Mouse (Mus musculus): Measurements from ENCODE around the gene Skap2. TPM values are rescaled to one million over a fixed set of nuclear protein-coding genes. Genes with fewer than 3 reads are reported as not detected.

Gene Skap2
- polyA plus RNA-seq, 1 experiment from 2014 or later, result 7.0 TPM

DNA sequence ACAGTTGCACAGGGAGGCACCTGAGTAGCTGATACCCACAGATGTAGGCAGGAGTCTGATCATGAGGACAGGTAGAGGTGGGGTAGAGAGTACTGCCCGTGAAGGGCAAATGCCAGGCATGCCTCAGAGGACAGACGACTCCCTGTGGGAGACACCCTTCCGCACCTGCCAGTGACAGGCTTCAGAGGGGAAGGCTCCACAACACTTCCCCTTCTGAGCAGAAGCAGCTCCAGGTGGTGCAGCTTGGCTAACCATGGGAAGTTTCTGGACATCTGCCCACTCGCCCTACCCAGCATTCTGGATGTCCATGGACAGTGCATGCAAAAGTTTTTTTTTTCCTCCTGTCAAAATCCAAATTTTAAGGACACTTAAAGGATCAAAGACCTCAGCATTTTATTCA lies 190.3 kb downstream of the Skap2 start:
- Histone ChIP-seq H3K4me3 (ENCODE audit: low read depth, low read length) (no peak overlapping the region), H3K4me2 (ENCODE audit: low read length) (no peak overlapping the region), H3K9ac (ENCODE audit: low read depth, low read length) (no peak overlapping the region), H3K27ac (ENCODE audit: low read length) (no peak overlapping the region), H3K4me1 (ENCODE audit: control insufficient read depth, insufficient read depth, low read length) (no peaks in the 10 kb centered on the region), H3K27me3 (ENCODE audit: control insufficient read depth, insufficient read depth, low read depth, low read length) (no peaks in the 10 kb centered on the region), H3K9me3 (replicated peaks; ENCODE audit: control insufficient read depth, low read length, poor library complexity, severe bottlenecking) (no peaks in the 10 kb centered on the region), H3K36me3 (ENCODE audit: control insufficient read depth, insufficient read depth, low read length) (no peaks in the 10 kb centered on the region)
- WGBS, result 80% methylated on average over 4 of the region's 4 CpGs
- ATAC-seq, result no peak

DNA sequence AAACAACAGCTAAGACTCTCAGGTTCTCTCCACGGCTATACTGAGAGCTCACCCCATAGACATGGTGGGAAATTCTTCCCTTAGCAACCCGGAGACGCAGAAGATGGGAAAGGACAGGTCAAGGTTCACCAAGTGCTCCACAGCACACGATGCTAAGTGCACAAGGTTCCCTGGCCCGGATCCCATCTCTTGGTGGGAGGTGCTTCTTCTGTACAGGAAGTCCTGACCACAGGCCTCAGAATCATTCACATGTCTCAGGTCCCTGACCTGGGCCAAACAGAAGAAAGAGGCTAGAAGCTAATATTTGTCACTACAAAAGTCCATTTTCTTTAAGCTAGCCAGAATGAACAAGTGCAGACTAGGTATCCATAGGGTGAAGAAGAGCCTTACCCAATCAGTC lies 191.5 kb downstream of the Skap2 start:
- no peak for ATAC-seq
- Histone ChIP-seq H3K4me1 (ENCODE audit: control insufficient read depth, insufficient read depth, low read length) (no peaks in the 10 kb centered on the region), H3K27me3 (ENCODE audit: control insufficient read depth, insufficient read depth, low read depth, low read length) (no peaks in the 10 kb centered on the region), H3K4me3 (ENCODE audit: low read depth, low read length) (no peak overlapping the region), H3K36me3 (ENCODE audit: control insufficient read depth, insufficient read depth, low read length) (no peaks in the 10 kb centered on the region), H3K4me2 (ENCODE audit: low read length) (no peak overlapping the region), H3K9ac (ENCODE audit: low read depth, low read length) (no peak overlapping the region), H3K9me3 (replicated peaks; ENCODE audit: control insufficient read depth, low read length, poor library complexity, severe bottlenecking) (no peaks in the 10 kb centered on the region), H3K27ac (ENCODE audit: low read length) (no peak overlapping the region)
- 84% methylated on average over 5 of the region's 5 CpGs for WGBS

DNA sequence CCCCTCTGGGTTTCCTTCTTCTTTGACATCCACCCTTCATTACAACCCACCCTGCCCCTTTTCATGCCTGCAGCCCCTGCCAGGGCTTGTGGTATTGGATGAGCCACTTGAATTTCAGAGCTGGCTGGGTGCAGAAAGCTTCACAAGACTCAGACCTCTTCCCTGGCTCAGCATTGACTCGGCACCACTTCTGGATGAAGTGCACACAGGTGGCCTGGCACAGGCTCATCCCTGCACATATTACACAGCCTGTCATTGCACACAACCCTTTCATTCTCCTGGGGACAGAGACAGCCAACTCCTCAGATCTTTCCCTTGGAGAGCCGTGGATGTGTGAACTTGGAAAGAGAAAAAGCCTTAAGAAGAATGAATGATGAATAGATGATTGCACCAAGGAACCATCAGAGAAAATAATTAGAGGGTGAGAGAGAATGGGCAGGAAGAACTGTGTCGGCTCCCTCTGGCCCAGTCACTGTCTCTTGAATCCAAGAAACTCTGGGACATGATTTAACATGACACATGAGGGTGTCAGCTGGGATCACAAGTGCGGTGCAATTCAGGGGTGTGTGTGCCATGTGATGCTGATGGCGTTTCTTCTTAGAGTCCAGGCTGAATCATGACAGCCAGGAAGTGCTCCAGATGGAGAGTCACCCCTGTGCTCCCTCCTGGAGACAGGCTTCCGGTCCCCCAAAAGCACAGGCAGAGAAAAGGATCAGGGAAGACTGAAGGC lies 195.3 kb downstream of the Skap2 start:
- no peaks in the 10 kb centered on the region for H3K4me1 ChIP-seq (ENCODE audit: control insufficient read depth, insufficient read depth, low read length)
- no peak overlapping the region for H3K27ac ChIP-seq (ENCODE audit: low read length)
- H3K4me2 ChIP-seq (ENCODE audit: low read length), result no peak overlapping the region
- H3K27me3 ChIP-seq (ENCODE audit: control insufficient read depth, insufficient read depth, low read depth, low read length), result no peaks in the 10 kb centered on the region
- ATAC-seq, result no peak
- no peak overlapping the region for H3K9ac ChIP-seq (ENCODE audit: low read depth, low read length)
- WGBS, result 76% methylated on average over 6 of the region's 6 CpGs
- H3K4me3 ChIP-seq (ENCODE audit: low read depth, low read length), result no peak overlapping the region
- H3K9me3 ChIP-seq (replicated peaks; ENCODE audit: control insufficient read depth, low read length, poor library complexity, severe bottlenecking), result no peaks in the 10 kb centered on the region
- no peaks in the 10 kb centered on the region for H3K36me3 ChIP-seq (ENCODE audit: control insufficient read depth, insufficient read depth, low read length)

DNA sequence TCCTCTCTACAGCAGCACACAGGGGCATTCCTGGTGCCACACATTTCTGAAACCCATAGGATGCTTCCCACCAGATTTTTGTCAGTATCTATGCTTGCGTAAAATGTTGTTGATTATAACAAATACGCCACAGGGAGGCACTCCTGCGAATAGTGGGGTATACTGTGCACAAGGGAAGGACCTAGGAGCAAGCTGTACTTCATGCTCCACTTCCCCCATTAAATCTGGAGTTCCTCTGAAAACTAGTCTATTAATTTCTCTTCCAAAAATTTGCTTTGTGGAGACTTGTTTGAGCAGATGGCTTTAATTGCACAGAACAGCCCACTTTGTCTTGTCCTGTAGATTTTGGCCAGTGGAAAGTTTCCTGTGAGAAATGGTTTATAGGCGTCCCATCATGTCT lies 201.4 kb downstream of the Skap2 start:
- Histone ChIP-seq H3K9me3 (replicated peaks; ENCODE audit: control insufficient read depth, low read length, poor library complexity, severe bottlenecking) (no peaks in the 10 kb centered on the region), H3K4me2 (ENCODE audit: low read length) (no peak overlapping the region), H3K36me3 (ENCODE audit: control insufficient read depth, insufficient read depth, low read length) (no peaks in the 10 kb centered on the region), H3K4me1 (ENCODE audit: control insufficient read depth, insufficient read depth, low read length) (no peaks in the 10 kb centered on the region), H3K27ac (ENCODE audit: low read length) (no peak overlapping the region), H3K27me3 (ENCODE audit: control insufficient read depth, insufficient read depth, low read depth, low read length) (no peaks in the 10 kb centered on the region), H3K9ac (ENCODE audit: low read depth, low read length) (no peak overlapping the region), H3K4me3 (ENCODE audit: low read depth, low read length) (no peak overlapping the region)
- 91% methylated on average over 4 of the region's 4 CpGs for WGBS
- ATAC-seq, result no peak

DNA sequence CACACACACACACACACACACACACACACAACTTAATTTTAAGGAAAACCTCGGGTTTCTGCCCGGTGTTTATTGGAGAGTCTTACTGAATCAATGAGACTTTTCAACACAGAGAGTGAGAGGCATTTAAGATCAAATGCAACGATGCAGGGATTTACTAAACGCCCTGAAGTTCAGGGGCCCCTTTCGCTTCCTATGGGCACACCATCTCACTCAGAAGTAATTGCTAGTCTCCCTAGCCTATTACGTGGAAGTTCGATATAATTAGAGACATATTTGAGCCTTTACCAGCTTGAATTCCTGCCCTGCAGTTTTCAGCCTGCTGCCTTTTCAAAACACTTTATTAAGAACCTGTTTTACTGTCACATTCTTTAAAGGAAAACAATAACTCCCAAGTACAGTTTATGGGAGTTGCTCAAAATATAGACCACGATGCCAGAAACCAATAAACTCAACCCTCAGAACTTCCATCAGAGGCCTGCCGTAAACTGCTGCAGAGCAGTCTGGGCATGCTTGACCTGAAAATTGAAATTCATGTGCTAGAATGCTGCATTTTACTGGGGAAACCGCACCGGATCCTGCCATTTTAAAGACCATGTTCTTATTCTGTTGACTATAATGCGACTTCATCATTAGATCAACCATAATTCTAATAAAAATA lies 203.1 kb downstream of the Skap2 start:
- H3K27ac ChIP-seq (ENCODE audit: low read length), result no peak overlapping the region
- no peaks in the 10 kb centered on the region for H3K36me3 ChIP-seq (ENCODE audit: control insufficient read depth, insufficient read depth, low read length)
- no peaks in the 10 kb centered on the region; the same call in 1 of the 2 replicates for H3K4me1 ChIP-seq (ENCODE audit: control insufficient read depth, insufficient read depth, low read length)
- H3K27me3 ChIP-seq (ENCODE audit: control insufficient read depth, insufficient read depth, low read depth, low read length), result no peaks in the 10 kb centered on the region
- 77% methylated on average over 12 of the region's 12 CpGs for WGBS
- H3K4me3 ChIP-seq (ENCODE audit: low read depth, low read length), result no peak overlapping the region
- no peak overlapping the region for H3K4me2 ChIP-seq (ENCODE audit: low read length)
- no peak overlapping the region for H3K9ac ChIP-seq (ENCODE audit: low read depth, low read length)
- H3K9me3 ChIP-seq (replicated peaks; ENCODE audit: control insufficient read depth, low read length, poor library complexity, severe bottlenecking), result no peaks in the 10 kb centered on the region
- ATAC-seq, result no peak

DNA sequence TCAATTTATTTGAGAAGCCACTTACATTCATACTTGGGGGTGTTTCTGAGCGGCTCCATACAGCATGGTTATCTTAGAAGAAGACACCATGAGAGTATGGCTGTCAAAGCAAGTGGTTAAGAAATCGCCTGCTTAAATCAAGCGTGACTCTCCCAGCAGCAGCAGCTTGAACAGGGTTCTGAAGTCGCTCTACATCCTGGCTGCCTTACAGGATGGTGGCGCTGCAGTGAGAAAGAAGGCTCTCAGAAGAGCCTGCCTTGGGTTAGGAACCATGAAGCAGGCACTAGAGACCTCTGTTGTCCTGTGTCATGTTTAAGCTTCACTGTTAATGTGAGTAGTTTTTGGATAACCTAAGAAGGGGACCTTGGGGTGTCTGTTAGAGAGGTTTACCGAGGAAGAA lies 204.3 kb downstream of the Skap2 start:
- Histone ChIP-seq H3K9ac (ENCODE audit: low read depth, low read length) (no peak overlapping the region), H3K36me3 (ENCODE audit: control insufficient read depth, insufficient read depth, low read length) (no peaks in the 10 kb centered on the region), H3K9me3 (replicated peaks; ENCODE audit: control insufficient read depth, low read length, poor library complexity, severe bottlenecking) (no peaks in the 10 kb centered on the region), H3K4me2 (ENCODE audit: low read length) (no peak overlapping the region), H3K4me3 (ENCODE audit: low read depth, low read length) (no peak overlapping the region), H3K27ac (ENCODE audit: low read length) (no peak overlapping the region), H3K4me1 (ENCODE audit: control insufficient read depth, insufficient read depth, low read length) (no peaks in the 10 kb centered on the region; the same call in 1 of the 2 replicates), H3K27me3 (ENCODE audit: control insufficient read depth, insufficient read depth, low read depth, low read length) (no peaks in the 10 kb centered on the region)
- WGBS, result 79% methylated on average over 6 of the region's 6 CpGs
- no peak for ATAC-seq

Other genes with a start within 250 kb of the Skap2 start
- gene Hoxa1, start 145.8 kb upstream of the Skap2 start, polyA plus RNA-seq (2015; fragmentation: Nextera tagmentation; extraction: Ambion mirVana), result 0.20 TPM in 1 of 2 replicates, not detected in the other
- 0.10 and 0.22 TPM in 2 replicates for gene Hoxa2, start 152.3 kb upstream of the Skap2 start, polyA plus RNA-seq (2015; fragmentation: Nextera tagmentation; extraction: Ambion mirVana)
- not detected in 2 replicates for gene 5730596B20Rik, start 164.9 kb upstream of the Skap2 start, polyA plus RNA-seq (2015; fragmentation: Nextera tagmentation; extraction: Ambion mirVana)
- gene Hoxa4, start 179.2 kb upstream of the Skap2 start, polyA plus RNA-seq (2015; fragmentation: Nextera tagmentation; extraction: Ambion mirVana), result not detected in 2 replicates
- 0.21 TPM in 1 of 2 replicates, not detected in the other for gene Hoxa5, start 192.0 kb upstream of the Skap2 start, polyA plus RNA-seq (2015; fragmentation: Nextera tagmentation; extraction: Ambion mirVana)
- not detected in 2 replicates for gene Hoxa6, start 196.2 kb upstream of the Skap2 start, polyA plus RNA-seq (2015; fragmentation: Nextera tagmentation; extraction: Ambion mirVana)
- not detected in 2 replicates for gene Hoxa3, start 200.8 kb upstream of the Skap2 start, polyA plus RNA-seq (2015; fragmentation: Nextera tagmentation; extraction: Ambion mirVana)
- gene Gm28308, start 200.8 kb upstream of the Skap2 start, polyA plus RNA-seq (2015; fragmentation: Nextera tagmentation; extraction: Ambion mirVana), result not detected in 2 replicates
- gene Hoxa7, start 209.3 kb upstream of the Skap2 start, polyA plus RNA-seq (2015; fragmentation: Nextera tagmentation; extraction: Ambion mirVana), result not detected in 2 replicates
- gene Hoxa9, start 218.5 kb upstream of the Skap2 start, polyA plus RNA-seq (2015; fragmentation: Nextera tagmentation; extraction: Ambion mirVana), result not detected in 2 replicates
- not detected in 2 replicates for gene Hoxa10, start 228.3 kb upstream of the Skap2 start, polyA plus RNA-seq (2015; fragmentation: Nextera tagmentation; extraction: Ambion mirVana)
- gene Hoxa11, start 233.3 kb upstream of the Skap2 start, polyA plus RNA-seq (2015; fragmentation: Nextera tagmentation; extraction: Ambion mirVana), result not detected in 2 replicates
- not detected in 2 replicates for gene Hoxa13, start 248.3 kb upstream of the Skap2 start, polyA plus RNA-seq (2015; fragmentation: Nextera tagmentation; extraction: Ambion mirVana)